Mouse (Mus musculus) testis, postnatal 14 days (tissue): ENCODE measurements at regions not wholly inside any gene's neighbourhood (a gene's known extent, or its start where the extent isn't known, plus 50 kb on each side); places are given as distances from the start of the nearest gene placed in this dataset.

Experiments used
- DNase-seq: peaks from one replicate; pipeline ENCODE4 v3.0.0; 2021; ENCODE audit warnings: low spot score

GRCm38 (mm10) chr3:20590143-20590542 lies 223.2 kb upstream of the Agtr1b start:
- DNase-seq: no peak

GRCm38 (mm10) chr3:20551563-20551962 lies 184.6 kb upstream of the Agtr1b start:
- no peak for DNase-seq

GRCm38 (mm10) chr3:20543991-20544390 lies 177.0 kb upstream of the Agtr1b start:
- DNase-seq: no peak

- no peak for DNase-seq
These were observed 171.6 kb upstream of the Agtr1b start for GRCm38 (mm10) chr3:20538492-20539004.

GRCm38 (mm10) chr3:20520738-20521137 lies 153.8 kb upstream of the Agtr1b start:
- no peak for DNase-seq

GRCm38 (mm10) chr3:20509192-20509591 lies 142.2 kb upstream of the Agtr1b start:
- peak; percentile 18 for DNase-seq

GRCm38 (mm10) chr3:20505546-20505945 lies 138.6 kb upstream of the Agtr1b start:
- DNase-seq: no peak
